Comparison of ENCODE assay signal across 22 mouse cellular contexts in genomic region chr9:111216424-111216823, GRCm38 (mm10). TPM values are rescaled to one million over a fixed set of nuclear protein-coding genes. Genes with fewer than 3 reads are reported as not detected.
DNase-seq lines count a peak whose midpoint lies in the region; ATAC-seq and TF ChIP-seq lines count a peak whose summit lies in the region.
"Had no signal": no experiment of that assay in that cellular context is flagged by ENCODE, and none has a peak within 500 bp of the region (broad histone marks: within the 10 kb centered on the region; RNA-seq: fewer than 3 reads in every experiment).

No protein-coding gene starts in this region.

- DNase-seq in heart, adult 11 months: peak; percentile 41
- DNase-seq in heart, postnatal 36 days: no peak
- DNase-seq in A20 (ENCODE audit: low read depth, low spot score): peak; percentile 29
- no peak for DNase-seq in hindbrain, embryonic 10.5 days (ENCODE audit: low spot score)
- no peak for DNase-seq in adrenal gland, postnatal 4 days (ENCODE audit: low spot score in 2 of 2)
- no peak for DNase-seq in stomach, postnatal 0 days (ENCODE audit: low spot score)
- DNase-seq: adrenal gland, postnatal 10 days; cerebellum, adult 8-10 months; cerebellum, postnatal 14 days; embryo, embryonic 11 days; gastrocnemius, postnatal 10 days had no signal

- TF ChIP-seq EP300 in stomach, postnatal 0 days (optimal IDR thresholded peaks at IDR 0.05): no peak

- H3K9ac ChIP-seq in stomach, postnatal 0 days (ENCODE audit: low read length): no peak overlapping the region
- H3K9ac ChIP-seq: embryonic facial prominence, embryonic 15.5 days; heart, embryonic 12.5 days; hindbrain, embryonic 12.5 days had no signal

- no peaks in the 10 kb centered on the region for H3K9me3 ChIP-seq in hindbrain, embryonic 10.5 days
- no peaks in the 10 kb centered on the region for H3K9me3 ChIP-seq in stomach, postnatal 0 days (ENCODE audit: control insufficient read depth, low read length)
- H3K9me3 ChIP-seq: embryonic facial prominence, embryonic 15.5 days; forebrain, embryonic 10.5 days; G1E; heart, embryonic 12.5 days; hindbrain, embryonic 12.5 days had no signal

- TF ChIP-seq CTCF in stomach, postnatal 0 days (IDR thresholded peaks at IDR 0.05; ENCODE audit: low read depth): no peak

- H3K27ac ChIP-seq in hindbrain, embryonic 10.5 days: no peak overlapping the region
- no peak overlapping the region for H3K27ac ChIP-seq in stomach, postnatal 0 days (replicated peaks)
- H3K27ac ChIP-seq: embryonic facial prominence, embryonic 15.5 days; forebrain, embryonic 10.5 days; hindbrain, embryonic 12.5 days had no signal

- no peak overlapping the region for H3K4me2 ChIP-seq in stomach, postnatal 0 days (replicated peaks; ENCODE audit: low read depth)
- H3K4me2 ChIP-seq: embryonic facial prominence, embryonic 15.5 days; heart, embryonic 12.5 days; hindbrain, embryonic 12.5 days had no signal

- H3K36me3 ChIP-seq in hindbrain, embryonic 10.5 days: peaks cover 68% of the 10 kb centered on the region
- 0 out of 2 replicates have a peak, but pooled peaks cover 5% of the 10 kb centered on the region for H3K36me3 ChIP-seq in stomach, postnatal 0 days (ENCODE audit: control insufficient read depth, insufficient read depth, low read length)

- no peaks in the 10 kb centered on the region for H3K4me1 ChIP-seq in hindbrain, embryonic 10.5 days (replicated peaks)
- H3K4me1 ChIP-seq in stomach, postnatal 0 days (replicated peaks; ENCODE audit: control insufficient read depth, insufficient read depth): no peaks in the 10 kb centered on the region
- H3K4me1 ChIP-seq: forebrain, embryonic 10.5 days; hindbrain, embryonic 12.5 days had no signal

- intact Hi-C loops in heart, postnatal 36 days (cut with DNase I): no loop called here

- ATAC-seq in granulocyte monocyte progenitor cell, adult 5-6 weeks (replicated peaks; ENCODE audit: poor library complexity, severe bottlenecking): peak; percentile 70
- ATAC-seq in monocyte, adult 5-6 weeks (replicated peaks; ENCODE audit: insufficient number of reproducible peaks, low FRiP score, low TSS enrichment, poor library complexity, severe bottlenecking): peak; percentile 90
- no peak for ATAC-seq in stomach, postnatal 0 days (ENCODE audit: low FRiP score, low TSS enrichment)
- ATAC-seq: forebrain, embryonic 16.5 days; hindbrain, embryonic 16.5 days; inflammation-experienced regulatory T-cells, adult 6 months had no signal

- no peaks in the 10 kb centered on the region for H3K27me3 ChIP-seq in hindbrain, embryonic 10.5 days (ENCODE audit: insufficient read depth, poor library complexity, severe bottlenecking)
- no peaks in the 10 kb centered on the region for H3K27me3 ChIP-seq in stomach, postnatal 0 days (ENCODE audit: control insufficient read depth, insufficient read depth, low read length)
- H3K27me3 ChIP-seq: embryonic facial prominence, embryonic 15.5 days; heart, embryonic 12.5 days; hindbrain, embryonic 12.5 days had no signal

- no peak overlapping the region for H3K4me3 ChIP-seq in hindbrain, embryonic 10.5 days
- H3K4me3 ChIP-seq in stomach, postnatal 0 days (ENCODE audit: low read depth, low read length): no peak overlapping the region
- H3K4me3 ChIP-seq: embryonic facial prominence, embryonic 15.5 days; erythroblast, embryonic 14.5 days; forebrain, embryonic 10.5 days; heart, embryonic 12.5 days; hindbrain, embryonic 12.5 days had no signal

RNA-seq across cellular contexts. Expression of gene Mlh1, which starts 55.2 kb away (rescaled TPM):
- 1 to 10 TPM; 7.7 to 8.5 TPM for total RNA-seq in heart, postnatal 36 days (2021)
- 46.0 and 47.0 TPM in 2 replicates for total RNA-seq in granulocyte monocyte progenitor cell, adult 5-6 weeks (2014; fragmentation: Nextera tagmentation)
- 46.9 and 61.6 TPM in 2 replicates for total RNA-seq in granulocyte monocyte progenitor cell, adult 5-6 weeks (2017)
- 19.3 to 59.3 TPM (median 34.8 TPM) in 3 replicates for total RNA-seq in monocyte, adult 5-6 weeks (2017)
- 41.0 and 49.0 TPM in 2 replicates for polyA plus RNA-seq in hindbrain, embryonic 10.5 days (2016; fragmentation: Nextera tagmentation; extraction: Ambion mirVana)
- total RNA-seq in adrenal gland, postnatal 4 days (2021): 10 to 100 TPM; 49.0 to 49.7 TPM
- 16.1 and 17.9 TPM in 2 replicates for polyA plus RNA-seq in stomach, postnatal 0 days (2015; fragmentation: Nextera tagmentation; extraction: Ambion mirVana)

RNA-seq across cellular contexts. Expression of gene Epm2aip1, which starts 55.3 kb away (rescaled TPM):
- total RNA-seq in heart, postnatal 36 days (2021): 10 to 100 TPM; 17.1 to 25.1 TPM
- total RNA-seq in granulocyte monocyte progenitor cell, adult 5-6 weeks (2014; fragmentation: Nextera tagmentation): 21.9 and 25.8 TPM in 2 replicates
- 15.9 and 18.7 TPM in 2 replicates for total RNA-seq in granulocyte monocyte progenitor cell, adult 5-6 weeks (2017)
- 12.3 to 26.9 TPM (median 13.0 TPM) in 3 replicates for total RNA-seq in monocyte, adult 5-6 weeks (2017)
- polyA plus RNA-seq in hindbrain, embryonic 10.5 days (2016; fragmentation: Nextera tagmentation; extraction: Ambion mirVana): 25.1 and 26.1 TPM in 2 replicates
- total RNA-seq in adrenal gland, postnatal 4 days (2021): 10 to 100 TPM; 52.5 to 53.2 TPM
- 7.7 and 8.0 TPM in 2 replicates for polyA plus RNA-seq in stomach, postnatal 0 days (2015; fragmentation: Nextera tagmentation; extraction: Ambion mirVana)

Comparison
In these comparisons a context has a peak if more than half of its experiments do, and no peak if none do; other contexts are left out.
1. DNase-seq: peak in heart, adult 11 months (single experiment) and A20 (single experiment); none in heart, postnatal 36 days (0 of 2), hindbrain, embryonic 10.5 days (single experiment), adrenal gland, postnatal 4 days (0 of 2) and stomach, postnatal 0 days (single experiment).